Mouse (Mus musculus) liver, postnatal 0 days (tissue): ENCODE results near the gene 4833420G17Rik.

ENCODE experiments used
- CTCF ChIP-seq: sonication (generic); IDR thresholded peaks from 2 replicates; pipeline ENCODE4 v1.5.1; 2016; ENCODE audit warnings: antibody characterized with exemption, low read depth
- EP300 ChIP-seq: IDR thresholded peaks from 2 replicates; pipeline ENCODE4 v1.6.1; 2016; ENCODE audit warnings: antibody characterized with exemption, low read depth, mild to moderate bottlenecking

GRCm38 (mm10) chr13:119418479-119418878 lies 44.1 kb upstream of the 4833420G17Rik start:
- TF ChIP-seq EP300: no peak
- no peak for TF ChIP-seq CTCF
